Mouse (Mus musculus) bone marrow macrophage, adult 2 months (primary cell): Measurements from ENCODE around the gene Actg1. TPM values are rescaled to one million over a fixed set of nuclear protein-coding genes. Genes with fewer than 3 reads are reported as not detected.

Source experiments
- H3K27ac ChIP-seq: 2 replicates; pipeline ENCODE4 v1.5.1; 2012; ENCODE audit warnings: low read depth, low read length; ENCODE audit not compliant: insufficient read depth
- H3K4me1 ChIP-seq: 2 replicates; pipeline ENCODE4 v1.6.1; 2012; ENCODE audit warnings: low read length; ENCODE audit not compliant: control insufficient read depth, insufficient read depth
- H3K4me3 ChIP-seq: 2 replicates; pipeline ENCODE4 v1.5.1; 2012; ENCODE audit warnings: mild to moderate bottlenecking, low read length, moderate library complexity; ENCODE audit not compliant: insufficient read depth
- CTCF ChIP-seq: IDR thresholded peaks from 2 replicates; pipeline ENCODE4 v1.5.1; 2012; ENCODE audit warnings: low read depth, mild to moderate bottlenecking, low read length, moderate library complexity
- POLR2A ChIP-seq: IDR thresholded peaks from 2 replicates; pipeline ENCODE4 v1.6.1; 2012; ENCODE audit warnings: mild to moderate bottlenecking, low read depth, low read length, borderline replicate concordance
- polyA plus RNA-seq: library from polyadenylated mRNA; stranded (reverse); fragments of >200 nt; gene quantifications from 2 replicates; pipeline ENCODE4 v1.2.4, GENCODE M21; 2012; ENCODE audit not compliant: missing spikeins, insufficient read depth, insufficient read length

The Actg1 gene
- polyA plus RNA-seq, 1 experiment = 2,131 TPM

DNA sequence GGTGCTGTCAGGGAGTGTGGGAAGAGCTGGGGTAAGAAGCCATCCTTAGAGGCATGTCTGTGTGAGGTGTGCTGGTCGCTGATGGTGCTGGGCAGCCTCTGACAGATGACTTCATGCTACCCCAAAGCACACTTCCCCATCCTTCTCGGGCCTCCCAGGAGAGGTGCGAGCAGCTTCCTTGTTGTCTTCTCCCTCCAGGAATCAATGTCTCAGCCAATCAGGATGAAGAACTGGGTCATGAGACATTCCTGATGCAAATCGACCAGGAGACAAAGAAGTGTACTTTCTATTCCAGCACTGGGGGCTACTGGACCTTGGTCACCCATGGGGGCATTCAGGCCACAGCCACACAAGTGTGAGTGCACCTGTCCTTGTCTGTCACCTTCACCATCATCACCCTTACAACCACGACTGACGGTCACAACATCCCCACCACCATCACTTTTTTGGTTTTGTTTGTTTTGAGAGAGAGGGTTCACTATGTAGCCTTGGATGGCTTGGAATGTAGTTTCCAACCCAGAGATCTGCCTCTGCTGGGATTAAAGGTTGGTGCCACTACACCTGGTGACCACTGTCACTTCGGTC, 18.2 kb upstream of the Actg1 start:
- H3K4me1 ChIP-seq = peaks cover 9% of the 10 kb centered on the region
- TF ChIP-seq POLR2A = no peak
- TF ChIP-seq CTCF = no peak
- no peak overlapping the region for H3K27ac ChIP-seq
- H3K4me3 ChIP-seq = no peak overlapping the region

DNA sequence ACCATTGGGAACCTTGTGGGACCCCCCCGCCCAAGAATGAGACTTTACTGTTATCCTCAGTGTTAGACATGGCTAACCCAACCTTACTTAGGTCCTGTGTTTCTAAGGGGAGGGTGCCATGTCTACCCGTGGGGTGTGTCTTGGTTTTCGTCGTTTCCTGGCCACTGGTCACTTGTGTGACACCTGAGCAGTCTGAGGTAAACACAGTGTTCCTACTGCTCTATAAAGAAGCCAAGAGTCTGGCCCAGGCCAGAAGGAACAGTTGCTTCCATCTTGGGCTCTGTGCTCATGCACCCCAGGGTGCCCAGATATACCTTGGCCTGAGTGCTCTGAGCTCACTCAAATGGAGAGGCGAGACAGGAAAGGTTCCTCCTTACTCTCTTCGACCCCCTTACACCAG, 14.5 kb upstream of the Actg1 start:
- Histone ChIP-seq H3K27ac (no peak overlapping the region), H3K4me3 (no peak overlapping the region), H3K4me1 (peaks cover 28% of the 10 kb centered on the region)
- no peak for TF ChIP-seq CTCF
- no peak for TF ChIP-seq POLR2A

DNA sequence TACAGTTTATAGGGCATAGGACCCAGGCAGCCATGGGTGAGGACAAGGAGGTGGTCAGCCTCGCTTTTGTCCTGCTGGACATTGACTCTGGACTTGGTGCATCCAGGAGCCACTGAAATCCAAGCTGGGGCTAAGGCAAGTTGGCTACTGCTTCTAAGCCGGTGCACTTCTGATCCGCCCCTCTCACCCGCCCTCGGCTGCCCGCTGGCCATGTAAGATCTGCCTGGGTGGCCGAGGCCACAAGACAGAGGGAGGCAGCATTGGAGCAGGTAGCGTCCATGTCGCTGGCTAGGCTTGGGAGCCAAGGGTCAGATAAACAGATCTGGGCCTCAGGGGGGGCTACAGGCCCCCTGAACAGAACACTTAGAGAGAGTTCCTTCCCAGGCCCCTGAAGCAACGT, 13.0 kb upstream of the Actg1 start, which contains the start of gene Fscn2:
TSS of gene Fscn2 (plus strand) at position 240 of the 400 bp plus-strand sequence.
- H3K4me1 ChIP-seq = peaks cover 34% of the 10 kb centered on the region
- no peak for TF ChIP-seq POLR2A
- TF ChIP-seq CTCF = no peak
- H3K4me3 ChIP-seq = no peak within 1 kb of the TSS
- no peak within 1 kb of the TSS for H3K27ac ChIP-seq

DNA sequence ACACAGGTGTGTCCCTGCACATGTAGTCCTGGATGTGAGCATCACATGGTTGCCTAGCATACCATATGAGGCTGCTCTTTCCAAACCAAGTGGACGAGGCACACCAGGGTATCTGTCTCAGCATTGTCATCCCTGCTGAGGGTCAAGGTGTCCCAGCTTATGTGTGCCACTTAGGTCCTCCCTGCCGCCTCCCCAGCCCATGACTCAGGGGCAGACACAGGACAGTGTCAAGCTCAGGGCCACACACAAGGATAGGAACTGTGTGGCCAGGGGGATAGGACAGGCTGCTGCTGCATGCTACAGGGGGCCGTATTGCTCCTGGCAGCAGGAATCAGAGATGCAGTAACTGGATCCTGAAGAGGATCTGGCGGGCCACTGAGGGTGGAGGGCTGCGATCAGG, 12.4 kb upstream of the Actg1 start:
- H3K4me3 ChIP-seq = no peak overlapping the region
- TF ChIP-seq POLR2A (no peak), CTCF (no peak)
- H3K27ac ChIP-seq = no peak overlapping the region
- H3K4me1 ChIP-seq = peaks cover 30% of the 10 kb centered on the region

DNA sequence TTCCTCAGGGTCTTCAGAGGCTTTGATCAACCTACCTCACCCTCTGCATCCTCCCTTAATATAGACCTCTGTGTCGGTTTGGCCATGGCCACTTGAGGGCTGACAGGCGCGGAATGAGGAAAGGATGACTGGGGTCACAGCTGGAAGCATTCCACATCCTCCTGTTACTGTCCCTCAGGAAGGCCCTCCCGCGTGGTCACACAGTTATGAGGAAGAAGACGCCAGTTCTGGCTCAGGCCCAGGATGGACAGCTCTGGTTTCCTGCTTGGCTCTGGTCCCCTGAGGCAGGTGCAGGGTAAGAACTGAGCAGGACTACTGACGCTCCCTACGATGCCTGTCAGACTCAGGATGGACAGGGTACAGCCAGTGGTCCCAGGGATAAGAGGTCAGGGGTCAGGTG, 11.7 kb upstream of the Actg1 start:
- H3K27ac ChIP-seq = no peak overlapping the region
- no peak for TF ChIP-seq POLR2A
- TF ChIP-seq CTCF = no peak
- peaks cover 32% of the 10 kb centered on the region for H3K4me1 ChIP-seq
- no peak overlapping the region for H3K4me3 ChIP-seq

DNA sequence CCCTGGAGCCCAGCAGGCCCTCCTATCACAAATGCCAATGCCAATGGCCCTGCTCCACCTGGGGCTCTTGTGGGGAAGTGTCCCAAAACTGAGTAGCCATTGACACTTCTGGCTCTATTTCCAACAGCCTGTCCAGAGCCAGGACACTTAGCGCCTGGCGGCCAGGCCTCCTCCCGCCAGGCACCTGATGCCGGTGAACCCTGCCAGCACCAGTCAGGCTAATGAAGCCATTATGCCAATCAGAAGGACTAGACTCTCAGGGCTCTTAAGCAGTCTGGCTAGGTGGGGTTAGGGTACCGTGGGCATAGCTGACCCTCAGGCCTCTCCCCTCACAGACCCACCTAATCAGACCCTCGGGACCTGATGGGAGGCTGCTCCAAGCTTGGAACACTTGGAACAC, 11.0 kb upstream of the Actg1 start:
- TF ChIP-seq POLR2A = no peak
- TF ChIP-seq CTCF = no peak
- no peak overlapping the region for H3K27ac ChIP-seq
- H3K4me3 ChIP-seq = no peak overlapping the region
- H3K4me1 ChIP-seq = peaks cover 39% of the 10 kb centered on the region

DNA sequence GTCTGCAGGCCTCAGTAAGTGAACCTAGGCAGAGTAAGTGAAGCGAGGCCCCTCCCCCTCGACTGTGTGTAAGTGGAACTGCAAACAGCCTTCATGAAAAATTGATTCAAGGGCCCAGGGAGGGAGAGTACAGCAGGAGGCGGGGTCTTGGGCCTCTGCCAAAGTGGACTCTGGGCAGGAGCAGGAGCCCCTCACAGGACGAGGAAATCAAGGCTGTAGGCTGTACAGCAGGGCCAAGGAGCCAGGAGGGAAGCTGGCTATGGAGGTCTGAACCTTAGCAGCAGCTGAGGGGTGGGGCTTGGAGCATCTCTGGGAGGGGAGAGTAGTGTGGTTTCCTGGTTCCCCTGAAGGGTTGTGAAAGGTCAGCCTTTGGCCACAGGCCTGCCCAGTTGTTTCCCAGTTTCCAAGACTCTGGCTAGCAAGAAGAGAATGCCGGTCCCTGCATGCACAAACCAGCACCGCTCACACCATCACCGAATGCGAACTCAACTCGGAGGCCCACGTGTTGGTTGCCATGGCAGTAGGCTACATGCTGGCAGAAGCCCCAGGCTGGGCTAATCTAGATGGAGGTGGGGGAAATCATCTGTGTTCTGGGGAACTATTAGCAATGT, 9.6 kb upstream of the Actg1 start:
- Histone ChIP-seq H3K4me1 (peaks cover 49% of the 10 kb centered on the region), H3K27ac (no peak overlapping the region; the same call in 1 of the 2 replicates), H3K4me3 (no peak overlapping the region)
- TF ChIP-seq POLR2A = no peak
- TF ChIP-seq CTCF = no peak

DNA sequence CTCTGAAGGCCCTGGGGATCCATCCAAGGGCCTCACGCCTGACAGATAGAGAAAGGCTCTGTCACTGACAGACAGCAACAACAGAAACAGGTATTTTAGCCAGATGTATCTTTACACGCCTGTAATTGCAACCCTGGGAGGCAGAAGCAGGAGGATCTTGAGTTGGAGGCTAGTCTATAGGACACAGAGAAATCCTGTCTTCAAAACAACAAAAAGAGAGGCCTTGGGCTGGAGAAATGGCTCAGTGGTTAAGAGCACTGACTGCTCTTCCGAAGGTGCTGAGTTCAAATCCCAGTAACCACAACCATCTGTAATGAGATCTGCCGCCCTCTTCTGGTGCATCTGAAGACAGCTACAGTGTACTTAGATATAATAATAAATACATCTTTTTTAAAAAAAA, 8.6 kb upstream of the Actg1 start:
- Histone ChIP-seq H3K4me3 (no peak overlapping the region), H3K4me1 (peaks cover 58% of the 10 kb centered on the region), H3K27ac (no peak overlapping the region)
- TF ChIP-seq POLR2A (no peak), CTCF (0 out of 2 replicates have a peak, but pooled peaks have one; percentile 6)

DNA sequence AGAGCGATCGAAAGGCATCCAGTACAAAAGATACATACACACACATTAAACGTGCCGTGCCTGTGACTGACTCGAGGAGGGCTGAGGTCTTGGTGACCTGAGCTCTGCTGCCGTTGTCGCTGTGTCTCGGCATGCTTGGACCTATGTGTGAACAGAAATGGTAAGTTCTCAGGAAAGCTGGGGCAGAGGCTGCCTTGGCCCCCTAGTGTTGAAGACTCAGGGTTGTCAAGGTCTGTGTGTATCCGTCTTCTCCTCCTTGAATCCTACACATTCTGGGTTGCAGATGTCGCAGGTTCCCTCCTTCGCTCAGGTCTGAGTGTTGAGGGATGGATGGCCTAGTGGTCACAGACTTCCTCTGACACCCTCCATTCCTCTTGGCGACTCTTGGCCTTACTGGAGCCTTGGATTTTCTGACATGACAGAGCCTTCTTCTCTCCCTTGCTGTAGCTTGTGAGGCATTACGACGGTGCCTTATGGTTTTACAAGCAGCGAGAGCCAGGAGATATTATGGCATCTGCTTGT, 8.0 kb upstream of the Actg1 start:
- Histone ChIP-seq H3K4me1 (peaks cover 64% of the 10 kb centered on the region), H3K27ac (no peak overlapping the region), H3K4me3 (no peak overlapping the region)
- no peak for TF ChIP-seq CTCF
- TF ChIP-seq POLR2A = no peak

DNA sequence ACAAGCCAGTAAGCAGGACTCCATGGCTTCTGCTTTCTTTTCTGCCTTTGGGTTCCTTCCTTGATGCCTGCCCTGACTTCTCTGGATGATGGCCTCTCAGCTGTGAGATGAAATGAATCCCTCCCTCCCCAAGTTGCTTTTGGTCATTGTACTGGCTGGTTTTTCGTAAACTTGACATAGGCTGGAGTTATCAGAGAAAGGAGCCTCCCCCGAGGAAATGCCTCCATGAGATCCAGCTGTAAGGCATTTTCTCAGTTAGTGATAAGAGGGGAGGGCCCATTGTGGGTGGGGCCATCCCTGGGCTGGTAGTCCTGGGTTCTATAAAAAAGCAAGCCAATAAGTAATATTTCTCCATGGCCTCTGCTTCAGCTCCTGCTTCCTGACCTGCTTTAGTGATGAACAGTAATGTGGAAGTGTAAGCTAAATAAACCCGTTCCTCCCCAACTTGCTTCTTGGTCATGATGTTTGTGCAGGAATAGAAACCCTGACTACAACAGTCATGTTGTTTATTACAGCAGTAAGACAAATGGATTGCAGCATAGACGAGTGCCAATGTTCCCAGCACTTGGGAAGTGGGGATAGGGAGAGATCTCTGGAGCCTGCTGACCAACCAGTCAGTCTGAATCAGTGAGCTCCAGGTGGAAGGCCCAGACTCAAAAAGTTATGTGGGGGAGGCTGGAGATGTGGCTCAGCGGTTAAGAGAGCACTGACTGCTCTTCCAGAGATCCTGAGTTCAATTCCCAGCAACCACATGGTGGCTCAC, 7.1 kb upstream of the Actg1 start:
- no peak overlapping the region for H3K27ac ChIP-seq
- H3K4me3 ChIP-seq = no peak overlapping the region
- peaks cover 72% of the 10 kb centered on the region for H3K4me1 ChIP-seq
- TF ChIP-seq POLR2A (no peak), CTCF (no peak)
